Mouse (Mus musculus): ENCODE data around the gene Orai2. TPM values are rescaled to one million over a fixed set of nuclear protein-coding genes. Genes with fewer than 3 reads are reported as not detected.
"Not testable (repeated sequence)": the region's sequence is repeated elsewhere in the genome, so short reads cannot be mapped to it uniquely, and the experiment has no call there.

Orai2 gene
- polyA plus RNA-seq, 1 experiment from 2014 or later, result 8.4 TPM

GRCm38 (mm10) chr5:136211341-136212102, 41.0 kb upstream of the Orai2 start:
- not testable (repeated sequence) for H3K4me1 ChIP-seq (replicated peaks; ENCODE audit: control insufficient read depth, insufficient read depth, low read length); H3K36me3 ChIP-seq (ENCODE audit: control insufficient read depth, insufficient read depth, low read length); H3K27me3 ChIP-seq (ENCODE audit: control insufficient read depth, insufficient read depth, low read length); H3K4me3 ChIP-seq (ENCODE audit: low read depth, low read length); H3K27ac ChIP-seq (ENCODE audit: low read depth, low read length); H3K4me2 ChIP-seq (ENCODE audit: low read depth, low read length, severe bottlenecking); ATAC-seq (replicated peaks; ENCODE audit: low FRiP score); DNase-seq (ENCODE audit: low spot score); H3K9me3 ChIP-seq (ENCODE audit: control insufficient read depth, low read length); H3K9ac ChIP-seq (ENCODE audit: low read length)
- WGBS, result 91% methylated on average over 14 of the region's 14 CpGs

GRCm38 (mm10) chr5:136210549-136210948, 40.0 kb upstream of the Orai2 start:
- WGBS, result 77% methylated on average over 5 of the region's 5 CpGs
- H3K27me3 ChIP-seq (ENCODE audit: control insufficient read depth, insufficient read depth, low read length), result no peaks in the 10 kb centered on the region

GRCm38 (mm10) chr5:136201832-136202231, 31.3 kb upstream of the Orai2 start:
- Histone ChIP-seq H3K9me3 (ENCODE audit: control insufficient read depth, low read length) (no peaks in the 10 kb centered on the region), H3K4me2 (ENCODE audit: low read depth, low read length, severe bottlenecking) (no peak overlapping the region), H3K27me3 (ENCODE audit: control insufficient read depth, insufficient read depth, low read length) (no peaks in the 10 kb centered on the region), H3K4me3 (ENCODE audit: low read depth, low read length) (no peak overlapping the region), H3K4me1 (replicated peaks; ENCODE audit: control insufficient read depth, insufficient read depth, low read length) (0 out of 2 replicates have a peak, but pooled peaks cover 2% of the 10 kb centered on the region), H3K36me3 (ENCODE audit: control insufficient read depth, insufficient read depth, low read length) (peaks cover under 1% of the 10 kb centered on the region; the same call in 1 of the 2 replicates), H3K9ac (ENCODE audit: low read length) (no peak overlapping the region), H3K27ac (ENCODE audit: low read depth, low read length) (no peak overlapping the region)
- WGBS, result 34% methylated on average over 7 of the region's 7 CpGs
- ATAC-seq (replicated peaks; ENCODE audit: low FRiP score) (no peak; the same call in 1 of the 2 replicates), DNase-seq (ENCODE audit: low spot score) (peak; percentile 79)

More at GRCm38 (mm10) chr5:136210549-136210948, 40.0 kb upstream of the Orai2 start:
- Histone ChIP-seq H3K4me3 (ENCODE audit: low read depth, low read length) (no peak overlapping the region), H3K4me1 (replicated peaks; ENCODE audit: control insufficient read depth, insufficient read depth, low read length) (no peaks in the 10 kb centered on the region), H3K9ac (ENCODE audit: low read length) (no peak overlapping the region), H3K27ac (ENCODE audit: low read depth, low read length) (no peak overlapping the region), H3K9me3 (ENCODE audit: control insufficient read depth, low read length) (no peaks in the 10 kb centered on the region; the same call in 1 of the 2 replicates), H3K4me2 (ENCODE audit: low read depth, low read length, severe bottlenecking) (no peak overlapping the region), H3K36me3 (ENCODE audit: control insufficient read depth, insufficient read depth, low read length) (no peaks in the 10 kb centered on the region)
- DNase-seq (ENCODE audit: low spot score) (no peak), ATAC-seq (replicated peaks; ENCODE audit: low FRiP score) (no peak)

- no peaks in the 10 kb centered on the region for H3K27me3 ChIP-seq (ENCODE audit: control insufficient read depth, insufficient read depth, low read length)
- H3K9me3 ChIP-seq (ENCODE audit: control insufficient read depth, low read length), result no peaks in the 10 kb centered on the region
- 0 out of 2 replicates have a peak, but pooled peaks cover 2% of the 10 kb centered on the region for H3K4me1 ChIP-seq (replicated peaks; ENCODE audit: control insufficient read depth, insufficient read depth, low read length)
- DNase-seq (ENCODE audit: low spot score) (no peak), ATAC-seq (replicated peaks; ENCODE audit: low FRiP score) (no peak)
- peaks cover 18% of the 10 kb centered on the region; the same call in 1 of the 2 replicates for H3K36me3 ChIP-seq (ENCODE audit: control insufficient read depth, insufficient read depth, low read length)
- peak overlapping the region; percentile 87 for H3K4me2 ChIP-seq (ENCODE audit: low read depth, low read length, severe bottlenecking)
- peak overlapping the region; percentile 78 for H3K4me3 ChIP-seq (ENCODE audit: low read depth, low read length)
- WGBS, result 27% methylated on average over 11 of the region's 11 CpGs
- no peak overlapping the region; the same call in 1 of the 2 replicates for H3K27ac ChIP-seq (ENCODE audit: low read depth, low read length)
- H3K9ac ChIP-seq (ENCODE audit: low read length), result peak overlapping the region; percentile 86
Observed at GRCm38 (mm10) chr5:136199526-136199925, 29.0 kb upstream of the Orai2 start.

- Histone ChIP-seq H3K9me3 (ENCODE audit: control insufficient read depth, low read length) (no peaks in the 10 kb centered on the region), H3K4me1 (replicated peaks; ENCODE audit: control insufficient read depth, insufficient read depth, low read length) (0 out of 2 replicates have a peak, but pooled peaks cover 2% of the 10 kb centered on the region), H3K9ac (ENCODE audit: low read length) (peak within 1 kb of the TSS; percentile 86), H3K4me2 (ENCODE audit: low read depth, low read length, severe bottlenecking) (peak within 1 kb of the TSS; percentile 87), H3K36me3 (ENCODE audit: control insufficient read depth, insufficient read depth, low read length) (peaks cover 26% of the 10 kb centered on the region; the same call in 1 of the 2 replicates), H3K27ac (ENCODE audit: low read depth, low read length) (peak within 1 kb of the TSS; percentile 68; the same call in 1 of the 2 replicates), H3K4me3 (ENCODE audit: low read depth, low read length) (peak within 1 kb of the TSS; percentile 78), H3K27me3 (ENCODE audit: control insufficient read depth, insufficient read depth, low read length) (no peaks in the 10 kb centered on the region)
- peak; percentile 81 for ATAC-seq (replicated peaks; ENCODE audit: low FRiP score)
- DNase-seq (ENCODE audit: low spot score), result peak; percentile 99
- WGBS, result under 1% methylated on average over 62 of the region's 62 CpGs
Observed at GRCm38 (mm10) chr5:136198474-136199391, 28.2 kb upstream of the Orai2 start, which contains the start of gene Prkrip1. TSS of gene Prkrip1 (minus strand) at chr5:136198963.

- H3K4me2 ChIP-seq (ENCODE audit: low read depth, low read length, severe bottlenecking), result no peak overlapping the region
- DNase-seq (ENCODE audit: low spot score), result no peak
- H3K9ac ChIP-seq (ENCODE audit: low read length), result no peak overlapping the region
- peaks cover 29% of the 10 kb centered on the region; the same call in 1 of the 2 replicates for H3K36me3 ChIP-seq (ENCODE audit: control insufficient read depth, insufficient read depth, low read length)
- H3K4me3 ChIP-seq (ENCODE audit: low read depth, low read length), result no peak overlapping the region
- H3K27ac ChIP-seq (ENCODE audit: low read depth, low read length), result no peak overlapping the region
- H3K27me3 ChIP-seq (ENCODE audit: control insufficient read depth, insufficient read depth, low read length), result no peaks in the 10 kb centered on the region
- WGBS, result 85% methylated on average over 7 of the region's 7 CpGs
- no peak for ATAC-seq (replicated peaks; ENCODE audit: low FRiP score)
- no peaks in the 10 kb centered on the region for H3K4me1 ChIP-seq (replicated peaks; ENCODE audit: control insufficient read depth, insufficient read depth, low read length)
- no peaks in the 10 kb centered on the region for H3K9me3 ChIP-seq (ENCODE audit: control insufficient read depth, low read length)
Observed at GRCm38 (mm10) chr5:136191870-136192269, 21.4 kb upstream of the Orai2 start.

- H3K36me3 ChIP-seq (ENCODE audit: control insufficient read depth, insufficient read depth, low read length), result peaks cover 3% of the 10 kb centered on the region; the same call in 1 of the 2 replicates
Observed at GRCm38 (mm10) chr5:136186723-136187122, 16.2 kb upstream of the Orai2 start.

GRCm38 (mm10) chr5:136183766-136184165, 13.3 kb upstream of the Orai2 start:
- no peaks in the 10 kb centered on the region; the same call in 1 of the 2 replicates for H3K36me3 ChIP-seq (ENCODE audit: control insufficient read depth, insufficient read depth, low read length)
- no peak overlapping the region for H3K9ac ChIP-seq (ENCODE audit: low read length)
- no peaks in the 10 kb centered on the region for H3K27me3 ChIP-seq (ENCODE audit: control insufficient read depth, insufficient read depth, low read length)
- no peaks in the 10 kb centered on the region for H3K9me3 ChIP-seq (ENCODE audit: control insufficient read depth, low read length)
- DNase-seq (ENCODE audit: low spot score) (no peak), ATAC-seq (replicated peaks; ENCODE audit: low FRiP score) (no peak)
- no peak overlapping the region for H3K27ac ChIP-seq (ENCODE audit: low read depth, low read length)
- 92% methylated on average over 7 of the region's 7 CpGs for WGBS
- H3K4me3 ChIP-seq (ENCODE audit: low read depth, low read length), result no peak overlapping the region
- no peaks in the 10 kb centered on the region for H3K4me1 ChIP-seq (replicated peaks; ENCODE audit: control insufficient read depth, insufficient read depth, low read length)
- H3K4me2 ChIP-seq (ENCODE audit: low read depth, low read length, severe bottlenecking), result no peak overlapping the region

More at GRCm38 (mm10) chr5:136186723-136187122, 16.2 kb upstream of the Orai2 start:
- Histone ChIP-seq H3K27me3 (ENCODE audit: control insufficient read depth, insufficient read depth, low read length) (no peaks in the 10 kb centered on the region), H3K9me3 (ENCODE audit: control insufficient read depth, low read length) (no peaks in the 10 kb centered on the region), H3K4me3 (ENCODE audit: low read depth, low read length) (no peak overlapping the region), H3K4me1 (replicated peaks; ENCODE audit: control insufficient read depth, insufficient read depth, low read length) (no peaks in the 10 kb centered on the region), H3K27ac (ENCODE audit: low read depth, low read length) (no peak overlapping the region), H3K4me2 (ENCODE audit: low read depth, low read length, severe bottlenecking) (no peak overlapping the region), H3K9ac (ENCODE audit: low read length) (no peak overlapping the region)
- no peak for DNase-seq (ENCODE audit: low spot score)
- 49% methylated on average over 4 of the region's 4 CpGs for WGBS
- no peak for ATAC-seq (replicated peaks; ENCODE audit: low FRiP score)

Measured in forebrain, embryonic 11.5 days (tissue).